Mouse (Mus musculus) heart, adult 2 months (tissue): ENCODE measurements around the gene Gtf2f2.

ENCODE experiments used
- CTCF ChIP-seq: fragments of 200-600 bp; IDR thresholded peaks from 2 replicates; pipeline ENCODE4 v1.8.1; 2022; ENCODE audit warnings: antibody characterized with exemption, mild to moderate bottlenecking, moderate library complexity
- EP300 ChIP-seq: fragments of 200-500 bp; IDR thresholded peaks from 2 replicates; pipeline ENCODE4 v1.6.1; 2011; ENCODE audit warnings: low read depth, low read length, control low read depth; ENCODE audit not compliant: insufficient read depth
- POLR2A ChIP-seq: fragments of 200-500 bp; IDR thresholded peaks from 2 replicates; pipeline ENCODE4 v1.6.1; 2011; ENCODE audit warnings: mild to moderate bottlenecking, low read depth, low read length, control low read depth; ENCODE audit not compliant: insufficient read depth

DNA sequence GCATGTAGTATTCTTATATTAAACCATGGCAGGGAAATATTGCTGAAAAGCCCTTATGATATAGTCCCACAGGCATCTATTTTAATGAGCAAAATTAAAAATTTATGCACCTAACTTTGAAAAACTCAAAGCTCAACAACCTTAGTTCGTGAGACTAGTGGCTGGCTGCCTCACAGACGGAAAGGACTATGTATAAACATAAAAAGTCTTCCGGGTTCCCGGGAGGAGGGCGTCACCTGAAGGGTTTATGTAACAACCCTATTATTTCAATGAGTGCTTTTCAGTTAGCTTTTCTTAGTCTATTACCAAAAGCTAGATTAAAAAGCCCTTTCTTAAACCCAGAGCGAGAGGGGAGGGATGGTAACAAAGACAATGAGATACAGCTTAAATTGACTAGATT is 98.7 kb downstream of the Gtf2f2 start:
- TF ChIP-seq CTCF (no peak), EP300 (no peak), POLR2A (no peak)
